Mouse (Mus musculus) left cerebral cortex, postnatal 36 days (tissue): Measurements from ENCODE around the gene Hsfy2. TPM values are rescaled to one million over a fixed set of nuclear protein-coding genes. Genes with fewer than 3 reads are reported as not detected.

Source experiments
- DNase-seq, 2 experiments: peaks; one replicate each; pipeline ENCODE4 v3.0.0; 2021 to 2022; ENCODE audit warnings: low spot score in 2 of 2, mixed read lengths in 1 of 2
- intact Hi-C: fragments of 180-260 bp; cut with DNase I; formaldehyde crosslinking; loops from one replicate; pipeline ENCODE4 v1.15.1; 2025
- total RNA-seq, 2 experiments: library from RNA; stranded (reverse); gene quantifications; 2 replicates each; pipeline ENCODE4 v1.2.3; 2021

Hsfy2 gene
- not detected for total RNA-seq

GRCm38 (mm10) chr1:56637335-56637734 is at the start of gene Hsfy2:
Gene Hsfy2, minus strand, starts transcription at chr1:56637435.
- intact Hi-C loops: no loop called here
- no peak for DNase-seq

GRCm38 (mm10) chr1:56685053-56685557 is 47.9 kb upstream of the Hsfy2 start:
- intact Hi-C loops: no loop called here
- no peak for DNase-seq

- intact Hi-C loops: no loop called here
- DNase-seq: no peak
Measured at GRCm38 (mm10) chr1:56684512-56684911, 47.3 kb upstream of the Hsfy2 start.

GRCm38 (mm10) chr1:56681258-56681657 is 44.0 kb upstream of the Hsfy2 start:
- DNase-seq: no peak
- intact Hi-C loops: no loop called here

GRCm38 (mm10) chr1:56675253-56675652 is 38.0 kb upstream of the Hsfy2 start:
- intact Hi-C loops: no loop called here
- no peak for DNase-seq

- intact Hi-C loops: no loop called here
- DNase-seq: no peak
Measured at GRCm38 (mm10) chr1:56674601-56675000, 37.4 kb upstream of the Hsfy2 start.

GRCm38 (mm10) chr1:56671241-56671945 is 34.2 kb upstream of the Hsfy2 start:
- no peak for DNase-seq

GRCm38 (mm10) chr1:56670509-56670908 is 33.3 kb upstream of the Hsfy2 start:
- DNase-seq: no peak
- intact Hi-C loops: no loop called here

More at GRCm38 (mm10) chr1:56671241-56671945, 34.2 kb upstream of the Hsfy2 start:
- intact Hi-C loops: no loop called here

GRCm38 (mm10) chr1:56664606-56665005 is 27.4 kb upstream of the Hsfy2 start:
- intact Hi-C loops: no loop called here
- peak in 1 of 2 experiments; percentile 10 for DNase-seq

GRCm38 (mm10) chr1:56626824-56627223 is 10.4 kb downstream of the Hsfy2 start:
- intact Hi-C loops: no loop called here
- no peak for DNase-seq

- intact Hi-C loops: no loop called here
- no peak for DNase-seq
Measured at GRCm38 (mm10) chr1:56624304-56624703, 12.9 kb downstream of the Hsfy2 start.

GRCm38 (mm10) chr1:56612384-56612783 is 24.9 kb downstream of the Hsfy2 start:
- intact Hi-C loops: no loop called here
- DNase-seq: no peak
